Mouse (Mus musculus) spleen, embryonic (tissue): ENCODE data around the gene 1190007I07Rik.
"Not testable (repeated sequence)": the region's sequence is repeated elsewhere in the genome, so short reads cannot be mapped to it uniquely, and the experiment has no call there.

Experiments used
- CTCF ChIA-PET: fragments of 350-600 bp; sonication (Branson Sonifier 250); formaldehyde crosslinking; loops from one replicate; lab custom pipeline; 2022; lab: Charles Lee

The 1190007I07Rik gene

DNA sequence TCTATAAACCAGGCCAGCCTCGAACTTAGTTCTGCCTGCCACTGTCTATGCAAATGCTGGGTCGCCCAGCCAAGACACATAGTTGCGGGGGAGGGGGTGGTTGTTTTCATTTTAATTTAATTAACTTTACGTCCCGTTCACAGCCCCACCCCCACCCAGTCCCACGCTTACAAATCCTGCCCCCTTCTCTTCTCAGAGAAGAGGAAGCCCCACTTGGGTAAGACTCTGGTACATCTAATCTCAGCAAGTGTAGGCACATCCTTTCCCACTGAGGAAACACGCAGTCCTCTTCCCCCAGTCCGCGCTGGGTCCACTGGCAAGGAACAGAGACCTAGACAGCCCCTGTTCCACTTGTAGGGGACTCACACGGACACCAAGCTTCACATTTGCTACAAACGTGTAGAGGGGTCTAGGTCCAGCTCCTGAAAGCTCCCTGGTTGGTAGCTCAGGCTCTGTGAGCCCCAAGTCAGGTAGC is 6.1 kb upstream of the 1190007I07Rik start:
- CTCF ChIA-PET: no interaction called here

DNA sequence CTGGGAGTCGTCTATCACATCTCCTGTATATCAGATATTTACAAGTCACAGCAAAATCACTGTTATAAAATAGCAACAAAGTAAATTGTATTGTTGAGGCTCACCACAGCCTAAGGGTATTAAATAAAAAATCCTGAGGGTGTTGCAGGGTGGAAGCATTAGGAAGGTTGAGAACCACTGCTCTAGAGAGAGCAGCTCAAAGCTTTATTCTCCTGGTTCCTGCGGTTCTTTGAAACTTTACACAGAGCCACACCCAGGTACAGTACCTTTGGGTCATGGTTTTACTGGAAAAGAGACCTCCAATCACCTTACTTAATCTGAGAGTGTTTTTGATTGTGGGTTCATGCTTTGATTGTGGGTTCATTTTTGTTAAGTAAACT is 515 bp upstream of the 1190007I07Rik start:
- CTCF ChIA-PET: interaction anchor here (0.6 kb wide), 1 partner anchor 128 kb away, joined by 5 read pairs; no protein-coding TSS in a partner anchor

DNA sequence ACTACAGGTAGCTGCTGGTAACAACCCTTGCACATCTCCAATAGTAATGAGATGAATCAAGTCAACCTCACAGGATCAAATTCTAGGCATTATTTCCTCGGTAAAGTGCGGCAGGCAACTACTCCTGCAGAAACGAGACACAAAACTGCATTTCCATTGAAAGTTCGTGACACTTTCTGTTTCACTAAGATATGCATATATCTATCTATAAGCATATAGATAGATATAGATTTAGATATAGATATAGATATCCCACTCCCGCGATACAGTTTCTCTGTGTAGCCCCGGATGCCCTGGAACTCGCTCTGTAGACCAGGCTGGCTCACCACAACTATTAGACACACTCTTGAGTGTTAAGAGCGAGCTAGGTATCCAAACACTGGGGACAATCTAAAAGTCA is 793 bp downstream of the 1190007I07Rik start:
- CTCF ChIA-PET: no interaction called here

DNA sequence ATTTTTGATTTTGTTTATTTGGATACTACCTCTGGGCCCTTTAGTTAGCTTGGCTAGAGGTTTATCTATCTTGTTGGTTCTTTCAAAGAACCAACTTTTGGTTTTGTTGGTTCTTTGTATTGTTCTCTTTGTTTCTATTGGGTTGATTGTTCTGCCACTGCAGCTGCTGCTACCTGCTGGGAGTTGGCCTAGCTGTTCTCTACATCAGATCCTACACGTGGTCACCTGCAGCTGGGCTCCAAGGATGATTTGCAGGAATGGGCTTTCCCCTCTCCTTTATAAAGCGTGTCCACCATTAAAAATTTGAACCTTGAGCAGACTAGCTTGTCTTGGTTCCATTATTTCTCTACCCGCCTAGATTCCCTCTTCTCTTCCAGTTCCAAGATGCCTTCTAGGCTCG is 28.6 kb downstream of the 1190007I07Rik start:
- CTCF ChIA-PET: not testable (repeated sequence)

DNA sequence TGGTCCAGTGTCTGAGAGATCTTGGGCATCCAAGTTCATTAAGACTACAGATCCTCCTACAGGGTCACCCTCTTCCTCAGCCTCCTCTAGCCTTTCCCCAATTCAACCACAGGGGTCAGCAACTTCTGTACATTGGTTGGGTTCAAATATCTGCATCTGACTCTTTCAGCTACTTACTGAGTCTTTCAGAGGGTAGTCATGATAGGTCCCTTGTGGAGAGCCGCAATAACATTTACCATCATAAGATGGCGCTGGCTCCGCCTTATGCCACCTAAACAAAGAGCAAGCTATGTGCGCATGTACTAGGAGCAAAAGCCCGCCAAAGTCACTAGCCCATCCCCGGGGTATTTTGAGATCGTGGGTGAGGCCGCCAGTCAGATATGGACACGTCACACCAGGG is 33.4 kb downstream of the 1190007I07Rik start:
- CTCF ChIA-PET: not testable (repeated sequence)

DNA sequence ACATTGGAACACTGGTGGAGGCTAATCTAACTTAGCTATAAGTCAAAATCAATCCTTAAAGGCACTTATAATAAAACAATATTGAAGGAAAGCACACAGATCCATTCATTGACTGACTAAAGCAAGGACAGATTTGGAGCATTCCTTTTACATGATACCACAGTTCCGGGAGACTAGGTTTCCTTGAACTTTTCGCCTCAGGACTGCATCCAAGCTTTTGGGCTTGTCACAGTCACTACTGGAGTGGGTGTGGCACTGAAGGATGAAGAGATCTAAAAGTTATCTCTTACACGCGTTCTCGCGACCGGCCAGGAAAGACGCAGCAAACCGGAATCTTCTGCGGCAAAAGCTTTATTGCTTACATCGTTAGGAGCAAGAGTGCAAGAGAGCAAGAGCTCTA is 51.9 kb downstream of the 1190007I07Rik start:
- CTCF ChIA-PET: not testable (repeated sequence)
